Mouse (Mus musculus) left cerebral cortex, postnatal 4 days (tissue): ENCODE measurements around the gene Synm. TPM values are rescaled to one million over a fixed set of nuclear protein-coding genes. Genes with fewer than 3 reads are reported as not detected.

ENCODE experiments used
- DNase-seq: peaks from one replicate; pipeline ENCODE4 v3.0.0-alpha.2; 2022
- intact Hi-C: fragments of 180-260 bp; cut with DNase I; formaldehyde crosslinking; loops from one replicate; pipeline ENCODE4 v1.15.1; 2025
- total RNA-seq, 2 experiments: library from RNA; stranded (reverse); gene quantifications; 2 replicates each; pipeline ENCODE4 v1.2.3; 2021

The Synm gene
- total RNA-seq: 10 to 100 TPM; 25.6 to 27.7 TPM

GRCm38 (mm10) chr7:67759629-67759995 lies at the start of gene Synm:
Synm (minus strand) TSS chr7:67759742.
- intact Hi-C loops: no loop called here
- DNase-seq: peak; percentile 93

- intact Hi-C loops: loop anchor here (5.0 kb wide), 1 partner anchor 148 kb away; the partner anchor contains the start of gene Igf1r
- DNase-seq: no peak
These were observed 44.3 kb upstream of the Synm start for GRCm38 (mm10) chr7:67803857-67804215.

- intact Hi-C loops: loop anchor here (5.0 kb wide), 1 partner anchor 149 kb away; the partner anchor contains the start of gene Igf1r
- peak; percentile 85 for DNase-seq
These were observed 43.7 kb upstream of the Synm start for GRCm38 (mm10) chr7:67803015-67803856.

GRCm38 (mm10) chr7:67801022-67801421 lies 41.5 kb upstream of the Synm start:
- DNase-seq: no peak
- intact Hi-C loops: loop anchor here (5.0 kb wide), 1 partner anchor 151 kb away; the partner anchor contains the start of gene Igf1r

GRCm38 (mm10) chr7:67800547-67800946 lies 41.0 kb upstream of the Synm start:
- intact Hi-C loops: loop anchor here (5.0 kb wide), 1 partner anchor 152 kb away; the partner anchor contains the start of gene Igf1r
- no peak for DNase-seq

GRCm38 (mm10) chr7:67798476-67798875 lies 38.9 kb upstream of the Synm start:
- intact Hi-C loops: loop anchor here (5.0 kb wide), 1 partner anchor 334 kb away; no protein-coding TSS in a partner anchor

GRCm38 (mm10) chr7:67797065-67797464 lies 37.5 kb upstream of the Synm start:
- DNase-seq: no peak
- intact Hi-C loops: loop anchor here (5.0 kb wide), 1 partner anchor 335 kb away; no protein-coding TSS in a partner anchor

More at GRCm38 (mm10) chr7:67798476-67798875, 38.9 kb upstream of the Synm start:
- no peak for DNase-seq

- intact Hi-C loops: no loop called here
- DNase-seq: no peak
These were observed 33.9 kb upstream of the Synm start for GRCm38 (mm10) chr7:67793449-67793848.

- intact Hi-C loops: no loop called here
- DNase-seq: no peak
These were observed 31.7 kb upstream of the Synm start for GRCm38 (mm10) chr7:67791256-67791655.

- intact Hi-C loops: loop anchor here (2.0 kb wide), 1 partner anchor 568 kb away; no protein-coding TSS in a partner anchor
- peak; percentile 61 for DNase-seq
These were observed 29.2 kb upstream of the Synm start for GRCm38 (mm10) chr7:67788713-67789112.

- DNase-seq: no peak
- intact Hi-C loops: loop anchor here (2.0 kb wide), 1 partner anchor 569 kb away; no protein-coding TSS in a partner anchor
These were observed 28.3 kb upstream of the Synm start for GRCm38 (mm10) chr7:67787861-67788260.

GRCm38 (mm10) chr7:67776636-67777305 lies 17.2 kb upstream of the Synm start:
- DNase-seq: no peak
- intact Hi-C loops: no loop called here

GRCm38 (mm10) chr7:67775623-67776022 lies 16.1 kb upstream of the Synm start:
- intact Hi-C loops: no loop called here
- DNase-seq: no peak

GRCm38 (mm10) chr7:67772231-67772630 lies 12.7 kb upstream of the Synm start:
- no peak for DNase-seq
- intact Hi-C loops: no loop called here

GRCm38 (mm10) chr7:67769487-67769886 lies 9.9 kb upstream of the Synm start:
- intact Hi-C loops: no loop called here

GRCm38 (mm10) chr7:67768125-67768524 lies 8.6 kb upstream of the Synm start:
- DNase-seq: no peak
- intact Hi-C loops: no loop called here

More at GRCm38 (mm10) chr7:67769487-67769886, 9.9 kb upstream of the Synm start:
- DNase-seq: no peak

- no peak for DNase-seq
- intact Hi-C loops: no loop called here
These were observed 4.1 kb upstream of the Synm start for GRCm38 (mm10) chr7:67763625-67764024.

GRCm38 (mm10) chr7:67758858-67759628 lies 499 bp downstream of the Synm start:
- intact Hi-C loops: no loop called here
- peak; percentile 36 for DNase-seq

- intact Hi-C loops: no loop called here
- DNase-seq: no peak
These were observed 1.1 kb downstream of the Synm start for GRCm38 (mm10) chr7:67758506-67758857.

- intact Hi-C loops: no loop called here
- no peak for DNase-seq
These were observed 2.9 kb downstream of the Synm start for GRCm38 (mm10) chr7:67756636-67757035.

GRCm38 (mm10) chr7:67755366-67755765 lies 4.2 kb downstream of the Synm start:
- intact Hi-C loops: no loop called here
- DNase-seq: no peak
